Mouse (Mus musculus) limb, embryonic 14.5 days (tissue): ENCODE measurements around the gene Ksr1. TPM values are rescaled to one million over a fixed set of nuclear protein-coding genes. Genes with fewer than 3 reads are reported as not detected.

Experiments
- ATAC-seq: fragments of 200-750 bp; cut with Nextera tagmentation; 2 replicates; pipeline ENCODE4 v1.8.0; 2017; ENCODE audit warnings: low read depth, moderate number of reproducible peaks, moderate TSS enrichment; ENCODE audit not compliant: low FRiP score
- DNase-seq: peaks from one replicate; pipeline ENCODE4 v3.0.0-alpha.2; 2015; ENCODE audit warnings: low spot score
- H3K27ac ChIP-seq: fragments of 300-500 bp; sonication (generic); replicated peaks from 2 replicates; pipeline ENCODE4 v1.5.1; 2014; ENCODE audit warnings: low read depth, mild to moderate bottlenecking, low read length, moderate library complexity, mixed read lengths
- H3K27me3 ChIP-seq: fragments of 300-500 bp; sonication (generic); 2 replicates; pipeline ENCODE4 v1.6.1; 2014; ENCODE audit warnings: low read length, mixed read lengths; ENCODE audit not compliant: control insufficient read depth, insufficient read depth
- H3K36me3 ChIP-seq: fragments of 300-500 bp; sonication (generic); 2 replicates; pipeline ENCODE4 v1.6.1; 2014; ENCODE audit warnings: mild to moderate bottlenecking, low read length, moderate library complexity, mixed read lengths; ENCODE audit not compliant: control insufficient read depth, insufficient read depth
- H3K4me1 ChIP-seq: fragments of 300-500 bp; sonication (generic); 2 replicates; pipeline ENCODE4 v1.6.1; 2014; ENCODE audit warnings: antibody characterized with exemption, low read length, mixed read lengths; ENCODE audit not compliant: control insufficient read depth, insufficient read depth
- H3K4me2 ChIP-seq: fragments of 300-500 bp; sonication (generic); replicated peaks from 2 replicates; pipeline ENCODE4 v1.6.1; 2014; ENCODE audit warnings: low read depth, mild to moderate bottlenecking, low read length, moderate library complexity; ENCODE audit not compliant: severe bottlenecking
- H3K4me3 ChIP-seq: fragments of 300-500 bp; sonication (generic); replicated peaks from 2 replicates; pipeline ENCODE4 v1.5.1; 2014; ENCODE audit warnings: low read length
- H3K9ac ChIP-seq: fragments of 300-500 bp; sonication (generic); 2 replicates; pipeline ENCODE4 v1.6.1; 2014; ENCODE audit warnings: mild to moderate bottlenecking, low read depth, low read length, moderate library complexity; ENCODE audit not compliant: severe bottlenecking
- H3K9me3 ChIP-seq: fragments of 300-500 bp; sonication (generic); 2 replicates; pipeline ENCODE4 v1.6.1; 2016; ENCODE audit warnings: low read length; ENCODE audit not compliant: control insufficient read depth
- POLR2A ChIP-seq: fragments of 200-500 bp; IDR thresholded peaks from 2 replicates; pipeline ENCODE4 v1.8.0; 2012; ENCODE audit warnings: inconsistent platforms, mild to moderate bottlenecking, moderate library complexity, borderline replicate concordance; ENCODE audit not compliant: insufficient read depth, insufficient read length; ENCODE audit errors: extremely low read depth
- WGBS: fragments of 180-500 bp; shearing (Covaris S2); extraction: QIAGEN DNeasy Blood & Tissue Kit; methylation state at CpG from one replicate; pipeline ENCODE4 v1.1.7; 2014; 5-methylcytosine and 5-hydroxymethylcytosine counted together
- polyA plus RNA-seq, 2 experiments: library from polyadenylated mRNA; depleted of rRNA in 1 of 2; stranded (reverse) in 1 of 2; unstranded in 1 of 2; fragments of >200 nt; fragmentation: Nextera tagmentation in 1 of 2; extraction: Ambion mirVana in 1 of 2; gene quantifications; 2 replicates each; pipeline versions ENCODE4 v1.2.1 to v1.2.3; 2012 to 2014

Ksr1 gene
- polyA plus RNA-seq, 2 experiments: 8.2 to 24.1 TPM

DNA sequence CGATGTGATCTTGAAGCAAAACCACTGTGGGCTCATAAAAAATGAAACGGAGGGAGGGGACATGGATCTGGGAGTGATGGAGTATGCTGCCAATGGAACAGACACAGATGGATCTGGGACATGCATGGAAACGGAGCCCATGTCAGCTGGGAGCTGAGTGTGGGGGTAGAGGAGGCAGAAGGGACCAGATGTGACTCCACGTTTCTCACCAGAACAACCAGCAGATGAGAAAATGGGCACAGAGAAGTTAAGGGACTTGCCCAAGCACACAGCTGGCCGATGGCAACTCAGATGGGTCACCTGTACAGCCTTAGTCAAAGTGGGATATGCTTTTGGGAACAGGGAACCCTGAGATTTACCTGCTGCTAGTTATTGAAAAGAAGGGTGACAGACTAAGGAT lies 83.3 kb downstream of the Ksr1 start:
- 54% methylated on average over 5 of the region's 5 CpGs for WGBS
- Histone ChIP-seq H3K4me1 (peaks cover 29% of the 10 kb centered on the region), H3K9ac (no peak overlapping the region), H3K4me3 (no peak overlapping the region), H3K27ac (no peak overlapping the region), H3K4me2 (no peak overlapping the region), H3K27me3 (no peaks in the 10 kb centered on the region), H3K36me3 (no peaks in the 10 kb centered on the region), H3K9me3 (no peaks in the 10 kb centered on the region)
- TF ChIP-seq POLR2A: no peak
- ATAC-seq (no peak), DNase-seq (no peak)

DNA sequence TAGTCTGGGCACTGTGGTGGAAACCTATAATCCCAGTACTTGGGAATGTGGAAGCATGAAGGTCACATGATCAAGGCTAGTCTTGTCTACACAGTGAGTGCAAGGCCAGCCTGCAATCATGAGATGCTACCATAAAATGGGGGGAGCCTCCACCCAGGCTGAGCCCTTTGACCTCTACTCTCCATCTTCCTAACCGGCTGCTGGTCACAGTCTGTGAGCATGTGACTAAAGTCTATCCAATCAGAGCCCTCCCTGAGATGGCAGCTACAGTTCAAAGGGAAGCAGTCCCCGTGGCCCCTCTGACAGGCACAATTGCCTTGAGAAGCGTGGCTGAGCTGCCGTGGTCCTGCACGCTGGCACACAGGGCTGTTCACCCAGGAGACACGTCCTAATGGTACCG lies 84.4 kb downstream of the Ksr1 start:
- H3K27me3 ChIP-seq: no peaks in the 10 kb centered on the region
- 31% methylated on average over 7 of the region's 7 CpGs for WGBS
- H3K36me3 ChIP-seq: no peaks in the 10 kb centered on the region
- H3K27ac ChIP-seq: no peak overlapping the region
- H3K9me3 ChIP-seq: no peaks in the 10 kb centered on the region
- no peak overlapping the region for H3K9ac ChIP-seq
- DNase-seq (no peak), ATAC-seq (no peak)
- no peak for TF ChIP-seq POLR2A
- H3K4me3 ChIP-seq: no peak overlapping the region
- H3K4me1 ChIP-seq: peaks cover 35% of the 10 kb centered on the region
- no peak overlapping the region for H3K4me2 ChIP-seq

DNA sequence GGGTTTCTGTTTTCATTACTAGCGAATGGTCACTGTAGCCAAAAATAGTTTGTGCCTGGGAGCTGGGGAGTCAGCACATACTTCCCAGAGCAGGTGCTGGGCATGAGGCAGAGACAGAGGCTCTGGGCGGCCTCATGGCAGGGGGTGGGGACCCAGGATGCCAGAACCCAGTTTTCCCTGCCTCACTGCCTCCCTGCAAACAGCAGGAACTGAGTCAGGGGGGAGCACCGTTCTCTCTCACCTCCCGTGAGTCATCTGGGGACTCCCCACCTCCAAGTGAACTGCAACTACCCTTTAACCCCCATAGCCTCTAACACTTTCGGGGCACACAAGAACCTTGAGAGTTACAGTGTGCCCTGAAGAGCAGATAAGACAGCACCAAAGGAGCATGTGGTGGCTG lies 86.4 kb downstream of the Ksr1 start:
- Histone ChIP-seq H3K4me1 (peaks cover 37% of the 10 kb centered on the region), H3K36me3 (no peaks in the 10 kb centered on the region), H3K27me3 (no peaks in the 10 kb centered on the region), H3K4me2 (no peak overlapping the region), H3K9me3 (no peaks in the 10 kb centered on the region), H3K4me3 (no peak overlapping the region), H3K9ac (no peak overlapping the region), H3K27ac (no peak overlapping the region)
- no peak for TF ChIP-seq POLR2A
- 57% methylated on average over 5 of the region's 5 CpGs for WGBS
- DNase-seq (no peak), ATAC-seq (no peak)

DNA sequence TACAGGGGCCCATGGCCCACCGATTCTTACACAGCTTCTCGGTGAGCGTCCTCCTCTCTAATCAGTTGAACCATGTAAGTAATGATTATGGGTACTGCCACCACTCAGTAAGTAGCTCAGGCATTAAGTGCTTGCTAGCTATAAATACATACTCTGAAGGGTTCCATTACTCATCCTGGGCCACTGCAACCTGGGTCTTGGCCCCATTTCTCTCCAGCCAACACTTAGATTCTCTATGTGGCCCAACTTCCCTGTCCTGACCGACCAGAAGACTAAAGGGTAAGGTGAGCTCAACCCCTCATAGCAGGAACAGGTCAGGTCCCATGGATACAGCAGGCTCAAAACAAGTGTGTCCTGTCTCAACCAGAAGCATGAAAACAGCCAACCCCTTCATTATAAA lies 87.1 kb downstream of the Ksr1 start:
- Histone ChIP-seq H3K27me3 (no peaks in the 10 kb centered on the region), H3K27ac (no peak overlapping the region), H3K4me2 (no peak overlapping the region), H3K4me1 (peaks cover 39% of the 10 kb centered on the region), H3K36me3 (no peaks in the 10 kb centered on the region), H3K9me3 (no peaks in the 10 kb centered on the region), H3K4me3 (no peak overlapping the region), H3K9ac (no peak overlapping the region)
- WGBS: 86% methylated on average over 4 of the region's 4 CpGs
- no peak for DNase-seq
- ATAC-seq: no peak
- no peak for TF ChIP-seq POLR2A

DNA sequence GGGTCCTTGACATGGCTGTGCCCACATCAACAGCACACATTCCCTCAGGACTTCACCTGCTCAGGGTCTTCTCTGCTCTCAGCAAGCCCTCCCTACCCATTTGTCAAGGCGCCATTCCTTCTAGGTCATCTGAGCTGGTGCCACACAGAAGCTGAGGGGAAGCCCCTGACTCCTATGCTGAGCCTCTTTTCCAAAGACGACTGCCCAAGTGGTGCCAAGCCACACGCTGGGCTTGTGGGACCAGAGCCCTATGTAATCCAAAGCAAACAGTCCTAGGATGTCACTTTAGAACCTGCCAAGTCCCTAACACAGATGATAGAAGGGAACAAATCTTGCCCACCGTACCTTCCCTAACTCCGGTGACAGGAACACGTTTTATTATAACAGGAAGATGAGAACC lies 87.6 kb downstream of the Ksr1 start:
- Histone ChIP-seq H3K9ac (no peak overlapping the region), H3K9me3 (no peaks in the 10 kb centered on the region), H3K27me3 (no peaks in the 10 kb centered on the region), H3K27ac (no peak overlapping the region), H3K4me2 (no peak overlapping the region), H3K4me3 (no peak overlapping the region), H3K36me3 (no peaks in the 10 kb centered on the region), H3K4me1 (peaks cover 39% of the 10 kb centered on the region)
- WGBS: 80% methylated on average over 6 of the region's 6 CpGs
- DNase-seq (no peak), ATAC-seq (no peak)
- TF ChIP-seq POLR2A: no peak

DNA sequence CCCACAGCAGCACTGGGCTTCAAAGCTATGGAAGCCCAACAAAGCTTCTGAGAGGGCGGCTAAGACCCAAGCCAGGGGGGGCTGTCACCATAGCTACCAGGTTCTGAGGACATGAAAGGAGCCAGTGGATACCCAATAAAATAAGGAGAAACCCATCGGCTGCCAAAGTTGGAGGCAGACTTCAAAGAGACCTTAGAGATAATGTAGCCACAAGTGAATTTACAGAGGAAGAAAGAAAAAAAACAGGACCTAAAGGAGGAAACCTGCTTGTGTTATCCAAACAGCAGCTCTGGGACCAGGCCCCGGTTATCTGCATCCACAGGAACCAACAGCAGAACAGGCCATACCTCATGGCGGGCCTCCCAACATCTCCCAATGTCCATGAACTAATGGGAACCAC lies 88.4 kb downstream of the Ksr1 start:
- TF ChIP-seq POLR2A: no peak
- no peak overlapping the region for H3K9ac ChIP-seq
- ATAC-seq (no peak), DNase-seq (no peak)
- peaks cover 36% of the 10 kb centered on the region for H3K4me1 ChIP-seq
- H3K27me3 ChIP-seq: no peaks in the 10 kb centered on the region
- no peaks in the 10 kb centered on the region for H3K9me3 ChIP-seq
- no peaks in the 10 kb centered on the region for H3K36me3 ChIP-seq
- 25% methylated on average over 4 of the region's 4 CpGs for WGBS
- H3K4me3 ChIP-seq: no peak overlapping the region
- H3K27ac ChIP-seq: no peak overlapping the region
- no peak overlapping the region for H3K4me2 ChIP-seq
